Mouse (Mus musculus): ENCODE data around the gene Gm10322. TPM values are rescaled to one million over a fixed set of nuclear protein-coding genes. Genes with fewer than 3 reads are reported as not detected.

Gene Gm10322
- polyA plus RNA-seq, 1 experiment from 2014 or later: 0.64 TPM

- 82% methylated on average over 11 of the region's 11 CpGs for WGBS
- H3K9ac ChIP-seq: no peak overlapping the region
- no peak overlapping the region for H3K4me3 ChIP-seq
- H3K27ac ChIP-seq: no peak overlapping the region
- no peaks in the 10 kb centered on the region for H3K27me3 ChIP-seq
- no peak for ATAC-seq (ENCODE audit: low FRiP score)
- H3K4me1 ChIP-seq (replicated peaks): peaks cover 16% of the 10 kb centered on the region; the same call in 1 of the 2 replicates
- no peaks in the 10 kb centered on the region for H3K36me3 ChIP-seq
- H3K4me2 ChIP-seq: no peak overlapping the region
- H3K9me3 ChIP-seq: no peaks in the 10 kb centered on the region
These were observed 10.9 kb upstream of the Gm10322 start for GRCm38 (mm10) chr10:59604879-59605464.

- no peak overlapping the region for H3K4me2 ChIP-seq
- H3K9me3 ChIP-seq: no peaks in the 10 kb centered on the region
- H3K36me3 ChIP-seq: no peaks in the 10 kb centered on the region
- H3K27ac ChIP-seq: no peak overlapping the region
- WGBS: 88% methylated on average over 5 of the region's 5 CpGs
- H3K4me3 ChIP-seq: no peak overlapping the region
- no peak overlapping the region for H3K9ac ChIP-seq
- no peaks in the 10 kb centered on the region for H3K27me3 ChIP-seq
- H3K4me1 ChIP-seq (replicated peaks): peaks cover 26% of the 10 kb centered on the region
- no peak for ATAC-seq (ENCODE audit: low FRiP score)
These were observed 2.6 kb upstream of the Gm10322 start for GRCm38 (mm10) chr10:59613276-59613675.

- 76% methylated on average over 5 of the region's 5 CpGs for WGBS
- H3K27me3 ChIP-seq: no peaks in the 10 kb centered on the region
- peaks cover 26% of the 10 kb centered on the region for H3K4me1 ChIP-seq (replicated peaks)
- H3K4me2 ChIP-seq: no peak overlapping the region
- H3K36me3 ChIP-seq: no peaks in the 10 kb centered on the region
- no peak overlapping the region for H3K4me3 ChIP-seq
- H3K9me3 ChIP-seq: no peaks in the 10 kb centered on the region
- no peak for ATAC-seq (ENCODE audit: low FRiP score)
- H3K27ac ChIP-seq: no peak overlapping the region
- no peak overlapping the region for H3K9ac ChIP-seq
These were observed 1.7 kb upstream of the Gm10322 start for GRCm38 (mm10) chr10:59614141-59614540.

- H3K36me3 ChIP-seq: no peaks in the 10 kb centered on the region
- 36% methylated on average over 5 of the region's 5 CpGs for WGBS
- peak overlapping the region; percentile 91 for H3K9ac ChIP-seq
- no peaks in the 10 kb centered on the region for H3K9me3 ChIP-seq
- H3K4me2 ChIP-seq: peak overlapping the region; percentile 84
- ATAC-seq (ENCODE audit: low FRiP score): no peak
- H3K4me3 ChIP-seq: peak overlapping the region; percentile 87
- no peak overlapping the region for H3K27ac ChIP-seq
- no peaks in the 10 kb centered on the region for H3K27me3 ChIP-seq
- H3K4me1 ChIP-seq (replicated peaks): peaks cover 26% of the 10 kb centered on the region
These were observed 452 bp upstream of the Gm10322 start for GRCm38 (mm10) chr10:59615411-59615810.

- peak within 1 kb of the TSS; percentile 91 for H3K9ac ChIP-seq
- peaks cover 26% of the 10 kb centered on the region for H3K4me1 ChIP-seq (replicated peaks)
- H3K4me2 ChIP-seq: peak within 1 kb of the TSS; percentile 84
- no peaks in the 10 kb centered on the region for H3K27me3 ChIP-seq
- no peaks in the 10 kb centered on the region for H3K36me3 ChIP-seq
- peak; percentile 100 for ATAC-seq (ENCODE audit: low FRiP score)
- under 1% methylated on average over 36 of the region's 36 CpGs for WGBS
- H3K9me3 ChIP-seq: no peaks in the 10 kb centered on the region
- H3K4me3 ChIP-seq: peak within 1 kb of the TSS; percentile 87
- H3K27ac ChIP-seq: peak within 1 kb of the TSS; percentile 94
These were observed 659 bp downstream of the Gm10322 start, which contains the start of gene Mcu for GRCm38 (mm10) chr10:59616522-59616921. TSS of gene Mcu (minus strand) at chr10:59616692.

- no peaks in the 10 kb centered on the region for H3K27me3 ChIP-seq
- H3K9me3 ChIP-seq: no peaks in the 10 kb centered on the region
- WGBS: 91% methylated on average over 7 of the region's 7 CpGs
- H3K4me3 ChIP-seq: no peak overlapping the region
- H3K4me2 ChIP-seq: no peak overlapping the region
- no peak overlapping the region for H3K9ac ChIP-seq
- no peaks in the 10 kb centered on the region for H3K36me3 ChIP-seq
- ATAC-seq (ENCODE audit: low FRiP score): no peak
- peaks cover 26% of the 10 kb centered on the region for H3K4me1 ChIP-seq (replicated peaks)
- no peak overlapping the region for H3K27ac ChIP-seq
These were observed 1.9 kb downstream of the Gm10322 start for GRCm38 (mm10) chr10:59617776-59618175.

- Histone ChIP-seq H3K9me3 (no peaks in the 10 kb centered on the region), H3K4me2 (no peak overlapping the region), H3K27me3 (no peaks in the 10 kb centered on the region), H3K9ac (no peak overlapping the region), H3K4me1 (replicated peaks) (peaks cover 4% of the 10 kb centered on the region), H3K36me3 (no peaks in the 10 kb centered on the region), H3K4me3 (no peak overlapping the region), H3K27ac (no peak overlapping the region)
- ATAC-seq (ENCODE audit: low FRiP score): no peak
- WGBS: 81% methylated on average over 10 of the region's 10 CpGs
These were observed 5.5 kb downstream of the Gm10322 start for GRCm38 (mm10) chr10:59621355-59621754.

- Histone ChIP-seq H3K4me2 (no peak overlapping the region), H3K36me3 (no peaks in the 10 kb centered on the region), H3K4me3 (no peak overlapping the region), H3K9me3 (no peaks in the 10 kb centered on the region), H3K27me3 (no peaks in the 10 kb centered on the region), H3K4me1 (replicated peaks) (no peaks in the 10 kb centered on the region), H3K27ac (no peak overlapping the region), H3K9ac (no peak overlapping the region)
- ATAC-seq (ENCODE audit: low FRiP score): no peak
- WGBS: 78% methylated on average over 5 of the region's 5 CpGs
These were observed 7.6 kb downstream of the Gm10322 start for GRCm38 (mm10) chr10:59623496-59623895.

- H3K27ac ChIP-seq: no peak overlapping the region
- H3K4me2 ChIP-seq: no peak overlapping the region
These were observed 13.0 kb downstream of the Gm10322 start for GRCm38 (mm10) chr10:59628641-59629505.

GRCm38 (mm10) chr10:59629506-59629782 is 13.6 kb downstream of the Gm10322 start:
- no peak overlapping the region for H3K27ac ChIP-seq
- 82% methylated on average over 4 of the region's 4 CpGs for WGBS
- H3K4me3 ChIP-seq: no peak overlapping the region

More at GRCm38 (mm10) chr10:59628641-59629505, 13.0 kb downstream of the Gm10322 start:
- no peaks in the 10 kb centered on the region for H3K36me3 ChIP-seq
- no peaks in the 10 kb centered on the region for H3K9me3 ChIP-seq
- ATAC-seq (ENCODE audit: low FRiP score): no peak
- H3K9ac ChIP-seq: no peak overlapping the region
- H3K4me3 ChIP-seq: no peak overlapping the region
- no peaks in the 10 kb centered on the region for H3K27me3 ChIP-seq
- no peaks in the 10 kb centered on the region for H3K4me1 ChIP-seq (replicated peaks)
- 71% methylated on average over 17 of the region's 17 CpGs for WGBS

GRCm38 (mm10) chr10:59636048-59636447 is 20.2 kb downstream of the Gm10322 start:
- 0 out of 2 replicates have a peak, but pooled peaks cover 4% of the 10 kb centered on the region for H3K27me3 ChIP-seq
- no peaks in the 10 kb centered on the region for H3K9me3 ChIP-seq
- no peak for ATAC-seq (ENCODE audit: low FRiP score)
- no peaks in the 10 kb centered on the region for H3K36me3 ChIP-seq
- H3K9ac ChIP-seq: no peak overlapping the region
- no peak overlapping the region for H3K4me3 ChIP-seq
- no peaks in the 10 kb centered on the region for H3K4me1 ChIP-seq (replicated peaks)
- WGBS: 81% methylated on average over 2 of the region's 2 CpGs
- H3K4me2 ChIP-seq: no peak overlapping the region
- H3K27ac ChIP-seq: no peak overlapping the region

More at GRCm38 (mm10) chr10:59629506-59629782, 13.6 kb downstream of the Gm10322 start:
- no peaks in the 10 kb centered on the region for H3K36me3 ChIP-seq
- H3K27me3 ChIP-seq: no peaks in the 10 kb centered on the region
- H3K4me1 ChIP-seq (replicated peaks): no peaks in the 10 kb centered on the region
- H3K9ac ChIP-seq: no peak overlapping the region
- no peaks in the 10 kb centered on the region for H3K9me3 ChIP-seq
- no peak overlapping the region for H3K4me2 ChIP-seq
- ATAC-seq (ENCODE audit: low FRiP score): no peak

GRCm38 (mm10) chr10:59636751-59637533 is 21.1 kb downstream of the Gm10322 start:
- ATAC-seq (ENCODE audit: low FRiP score): no peak
- 89% methylated on average over 16 of the region's 16 CpGs for WGBS
- no peaks in the 10 kb centered on the region for H3K4me1 ChIP-seq (replicated peaks)
- H3K27me3 ChIP-seq: 0 out of 2 replicates have a peak, but pooled peaks cover 4% of the 10 kb centered on the region
- H3K9ac ChIP-seq: no peak overlapping the region
- H3K36me3 ChIP-seq: no peaks in the 10 kb centered on the region
- no peak overlapping the region for H3K4me3 ChIP-seq
- H3K4me2 ChIP-seq: no peak overlapping the region
- no peaks in the 10 kb centered on the region for H3K9me3 ChIP-seq
- H3K27ac ChIP-seq: no peak overlapping the region

Measured in hindbrain, embryonic 13.5 days (tissue).